Mouse (Mus musculus): ENCODE measurements around the gene Cdc7. TPM values are rescaled to one million over a fixed set of nuclear protein-coding genes. Genes with fewer than 3 reads are reported as not detected.
"Not testable (repeated sequence)": the region's sequence is repeated elsewhere in the genome, so short reads cannot be mapped to it uniquely, and the experiment has no call there.

Gene Cdc7
- polyA plus RNA-seq, 1 experiment from 2014 or later, result 63.8 TPM

- not testable (repeated sequence) for H3K4me1 ChIP-seq (ENCODE audit: control insufficient read depth, insufficient read depth, low read length); H3K9me3 ChIP-seq (ENCODE audit: control insufficient read depth, low read length); H3K4me3 ChIP-seq (ENCODE audit: low read depth, low read length); ATAC-seq (ENCODE audit: insufficient number of reproducible peaks, low FRiP score, low TSS enrichment, low read depth); DNase-seq (ENCODE audit: low spot score); H3K27me3 ChIP-seq (ENCODE audit: control insufficient read depth, insufficient read depth, low read length); H3K4me2 ChIP-seq (ENCODE audit: low read depth, severe bottlenecking); H3K27ac ChIP-seq (replicated peaks; ENCODE audit: low read depth, low read length); H3K9ac ChIP-seq (ENCODE audit: low read length)
- WGBS, result 90% methylated on average over 3 of the region's 3 CpGs
- H3K36me3 ChIP-seq (ENCODE audit: control insufficient read depth, insufficient read depth, low read length), result peaks cover 11% of the 10 kb centered on the region
Observed at GRCm38 (mm10) chr5:106984934-106985333, 20.8 kb downstream of the Cdc7 start.

GRCm38 (mm10) chr5:106985594-106985993 lies 21.5 kb downstream of the Cdc7 start:
- no peak overlapping the region for H3K9ac ChIP-seq (ENCODE audit: low read length)
- H3K4me3 ChIP-seq (ENCODE audit: low read depth, low read length), result no peak overlapping the region
- WGBS, result 75% methylated on average over 2 of the region's 2 CpGs
- no peak overlapping the region for H3K27ac ChIP-seq (replicated peaks; ENCODE audit: low read depth, low read length)
- H3K4me1 ChIP-seq (ENCODE audit: control insufficient read depth, insufficient read depth, low read length), result no peaks in the 10 kb centered on the region
- H3K9me3 ChIP-seq (ENCODE audit: control insufficient read depth, low read length), result no peaks in the 10 kb centered on the region
- H3K36me3 ChIP-seq (ENCODE audit: control insufficient read depth, insufficient read depth, low read length), result peaks cover 11% of the 10 kb centered on the region
- ATAC-seq (ENCODE audit: insufficient number of reproducible peaks, low FRiP score, low TSS enrichment, low read depth), result no peak
- no peak overlapping the region for H3K4me2 ChIP-seq (ENCODE audit: low read depth, severe bottlenecking)
- H3K27me3 ChIP-seq (ENCODE audit: control insufficient read depth, insufficient read depth, low read length), result no peaks in the 10 kb centered on the region
- no peak for DNase-seq (ENCODE audit: low spot score)

- no peak overlapping the region for H3K27ac ChIP-seq (replicated peaks; ENCODE audit: low read depth, low read length)
- H3K4me2 ChIP-seq (ENCODE audit: low read depth, severe bottlenecking), result no peak overlapping the region
- H3K4me3 ChIP-seq (ENCODE audit: low read depth, low read length), result no peak overlapping the region
- DNase-seq (ENCODE audit: low spot score) (no peak), ATAC-seq (ENCODE audit: insufficient number of reproducible peaks, low FRiP score, low TSS enrichment, low read depth) (no peak)
- H3K9me3 ChIP-seq (ENCODE audit: control insufficient read depth, low read length), result no peaks in the 10 kb centered on the region
- WGBS, result 55% methylated on average over 8 of the region's 8 CpGs
- peaks cover 3% of the 10 kb centered on the region; the same call in 1 of the 2 replicates for H3K36me3 ChIP-seq (ENCODE audit: control insufficient read depth, insufficient read depth, low read length)
- no peaks in the 10 kb centered on the region for H3K4me1 ChIP-seq (ENCODE audit: control insufficient read depth, insufficient read depth, low read length)
- no peaks in the 10 kb centered on the region for H3K27me3 ChIP-seq (ENCODE audit: control insufficient read depth, insufficient read depth, low read length)
- no peak overlapping the region for H3K9ac ChIP-seq (ENCODE audit: low read length)
Observed at GRCm38 (mm10) chr5:106989181-106989580, 25.1 kb downstream of the Cdc7 start.

GRCm38 (mm10) chr5:106989786-106990185 lies 25.7 kb downstream of the Cdc7 start:
- DNase-seq (ENCODE audit: low spot score), result no peak
- Histone ChIP-seq H3K4me1 (ENCODE audit: control insufficient read depth, insufficient read depth, low read length) (no peaks in the 10 kb centered on the region), H3K27ac (replicated peaks; ENCODE audit: low read depth, low read length) (no peak overlapping the region), H3K27me3 (ENCODE audit: control insufficient read depth, insufficient read depth, low read length) (no peaks in the 10 kb centered on the region), H3K9me3 (ENCODE audit: control insufficient read depth, low read length) (no peaks in the 10 kb centered on the region), H3K9ac (ENCODE audit: low read length) (no peak overlapping the region), H3K36me3 (ENCODE audit: control insufficient read depth, insufficient read depth, low read length) (no peaks in the 10 kb centered on the region; the same call in 1 of the 2 replicates), H3K4me3 (ENCODE audit: low read depth, low read length) (no peak overlapping the region), H3K4me2 (ENCODE audit: low read depth, severe bottlenecking) (no peak overlapping the region)
- WGBS, result 74% methylated on average over 12 of the region's 12 CpGs
- ATAC-seq (ENCODE audit: insufficient number of reproducible peaks, low FRiP score, low TSS enrichment, low read depth), result no peak

GRCm38 (mm10) chr5:106990639-106991299 lies 26.6 kb downstream of the Cdc7 start:
- 52% methylated on average over 14 of the region's 14 CpGs for WGBS
- Histone ChIP-seq H3K4me2 (ENCODE audit: low read depth, severe bottlenecking) (no peak overlapping the region), H3K4me3 (ENCODE audit: low read depth, low read length) (no peak overlapping the region), H3K9me3 (ENCODE audit: control insufficient read depth, low read length) (no peaks in the 10 kb centered on the region), H3K4me1 (ENCODE audit: control insufficient read depth, insufficient read depth, low read length) (peaks cover 2% of the 10 kb centered on the region; the same call in 1 of the 2 replicates), H3K27ac (replicated peaks; ENCODE audit: low read depth, low read length) (no peak overlapping the region), H3K9ac (ENCODE audit: low read length) (no peak overlapping the region), H3K36me3 (ENCODE audit: control insufficient read depth, insufficient read depth, low read length) (no peaks in the 10 kb centered on the region), H3K27me3 (ENCODE audit: control insufficient read depth, insufficient read depth, low read length) (no peaks in the 10 kb centered on the region)
- no peak for ATAC-seq (ENCODE audit: insufficient number of reproducible peaks, low FRiP score, low TSS enrichment, low read depth)
- peak; percentile 74 for DNase-seq (ENCODE audit: low spot score)

- peaks cover 8% of the 10 kb centered on the region for H3K4me1 ChIP-seq (ENCODE audit: control insufficient read depth, insufficient read depth, low read length)
- no peaks in the 10 kb centered on the region for H3K27me3 ChIP-seq (ENCODE audit: control insufficient read depth, insufficient read depth, low read length)
- no peaks in the 10 kb centered on the region for H3K36me3 ChIP-seq (ENCODE audit: control insufficient read depth, insufficient read depth, low read length)
- ATAC-seq (ENCODE audit: insufficient number of reproducible peaks, low FRiP score, low TSS enrichment, low read depth) (no peak), DNase-seq (ENCODE audit: low spot score) (no peak)
- no peak overlapping the region for H3K27ac ChIP-seq (replicated peaks; ENCODE audit: low read depth, low read length)
- H3K4me3 ChIP-seq (ENCODE audit: low read depth, low read length), result no peak overlapping the region
- no peaks in the 10 kb centered on the region for H3K9me3 ChIP-seq (ENCODE audit: control insufficient read depth, low read length)
- no peak overlapping the region for H3K9ac ChIP-seq (ENCODE audit: low read length)
- H3K4me2 ChIP-seq (ENCODE audit: low read depth, severe bottlenecking), result no peak overlapping the region
- WGBS, result 72% methylated on average over 8 of the region's 8 CpGs
Observed at GRCm38 (mm10) chr5:106991300-106991929, 27.3 kb downstream of the Cdc7 start.

- H3K27ac ChIP-seq (replicated peaks; ENCODE audit: low read depth, low read length), result no peak overlapping the region
- ATAC-seq (ENCODE audit: insufficient number of reproducible peaks, low FRiP score, low TSS enrichment, low read depth), result no peak
- no peak overlapping the region for H3K4me2 ChIP-seq (ENCODE audit: low read depth, severe bottlenecking)
- H3K9ac ChIP-seq (ENCODE audit: low read length), result no peak overlapping the region
- DNase-seq (ENCODE audit: low spot score), result no peak
- no peaks in the 10 kb centered on the region for H3K9me3 ChIP-seq (ENCODE audit: control insufficient read depth, low read length)
- 20% methylated on average over 3 of the region's 3 CpGs for WGBS
- no peak overlapping the region for H3K4me3 ChIP-seq (ENCODE audit: low read depth, low read length)
- H3K27me3 ChIP-seq (ENCODE audit: control insufficient read depth, insufficient read depth, low read length), result no peaks in the 10 kb centered on the region
- H3K36me3 ChIP-seq (ENCODE audit: control insufficient read depth, insufficient read depth, low read length), result no peaks in the 10 kb centered on the region
- peaks cover 14% of the 10 kb centered on the region for H3K4me1 ChIP-seq (ENCODE audit: control insufficient read depth, insufficient read depth, low read length)
Observed at GRCm38 (mm10) chr5:106994716-106995115, 30.6 kb downstream of the Cdc7 start.

GRCm38 (mm10) chr5:106995886-106996538 lies 31.9 kb downstream of the Cdc7 start:
- WGBS, result 25% methylated on average over 5 of the region's 5 CpGs
- Histone ChIP-seq H3K27me3 (ENCODE audit: control insufficient read depth, insufficient read depth, low read length) (no peaks in the 10 kb centered on the region), H3K4me3 (ENCODE audit: low read depth, low read length) (no peak overlapping the region), H3K9ac (ENCODE audit: low read length) (0 out of 2 replicates have a peak overlapping the region, but pooled peaks have one; percentile 17), H3K4me1 (ENCODE audit: control insufficient read depth, insufficient read depth, low read length) (peaks cover 14% of the 10 kb centered on the region), H3K27ac (replicated peaks; ENCODE audit: low read depth, low read length) (peak overlapping the region; percentile 73), H3K9me3 (ENCODE audit: control insufficient read depth, low read length) (no peaks in the 10 kb centered on the region), H3K36me3 (ENCODE audit: control insufficient read depth, insufficient read depth, low read length) (no peaks in the 10 kb centered on the region), H3K4me2 (ENCODE audit: low read depth, severe bottlenecking) (no peak overlapping the region)
- ATAC-seq (ENCODE audit: insufficient number of reproducible peaks, low FRiP score, low TSS enrichment, low read depth) (0 out of 2 replicates have a peak, but pooled peaks have one; percentile 11), DNase-seq (ENCODE audit: low spot score) (peak; percentile 64)
